Mouse (Mus musculus) thymus, postnatal 4 days (tissue): ENCODE measurements around the gene Foxk1.

Experiments
- DNase-seq: peaks from one replicate; pipeline ENCODE4 v3.0.0; 2021

Foxk1 gene

DNA sequence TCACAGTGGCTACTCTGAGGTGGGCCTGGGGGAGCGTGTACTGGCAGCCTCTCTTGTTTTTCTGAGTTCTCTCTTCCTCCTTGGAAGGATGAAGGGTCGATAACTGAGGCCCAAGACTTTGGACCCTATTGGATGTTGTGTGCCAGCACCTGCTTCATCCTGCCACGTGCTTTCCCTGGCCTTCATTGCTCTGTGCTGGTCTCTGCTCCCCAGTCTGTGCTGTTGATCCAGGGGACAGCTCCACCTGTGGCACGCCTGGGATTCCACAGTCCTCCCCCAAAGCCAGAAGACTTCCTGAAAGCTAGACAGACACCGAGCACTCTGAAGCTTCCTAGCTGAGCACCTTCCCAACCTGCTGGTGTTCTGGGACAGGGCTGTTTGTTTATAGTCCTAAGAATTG is 20.6 kb downstream of the Foxk1 start:
- DNase-seq = no peak

DNA sequence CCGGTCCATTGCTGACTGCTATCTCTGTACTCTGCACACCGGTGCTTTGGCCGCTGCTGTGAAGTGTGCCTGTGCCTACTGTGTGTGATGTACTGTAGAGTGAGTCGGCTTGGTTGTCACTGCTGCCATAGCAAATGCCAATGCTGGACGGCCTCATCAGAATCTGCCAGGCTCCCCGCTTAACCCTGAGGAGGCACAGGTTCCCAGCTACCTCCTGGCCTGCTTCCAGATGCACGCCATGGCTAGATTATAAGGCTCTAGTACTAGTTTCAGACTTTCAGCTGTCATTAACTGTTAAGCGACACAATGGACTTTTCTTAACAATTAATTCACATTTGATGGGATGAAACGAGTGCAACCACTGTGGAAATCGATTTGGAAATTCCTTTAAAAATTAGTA is 21.8 kb downstream of the Foxk1 start:
- no peak for DNase-seq

DNA sequence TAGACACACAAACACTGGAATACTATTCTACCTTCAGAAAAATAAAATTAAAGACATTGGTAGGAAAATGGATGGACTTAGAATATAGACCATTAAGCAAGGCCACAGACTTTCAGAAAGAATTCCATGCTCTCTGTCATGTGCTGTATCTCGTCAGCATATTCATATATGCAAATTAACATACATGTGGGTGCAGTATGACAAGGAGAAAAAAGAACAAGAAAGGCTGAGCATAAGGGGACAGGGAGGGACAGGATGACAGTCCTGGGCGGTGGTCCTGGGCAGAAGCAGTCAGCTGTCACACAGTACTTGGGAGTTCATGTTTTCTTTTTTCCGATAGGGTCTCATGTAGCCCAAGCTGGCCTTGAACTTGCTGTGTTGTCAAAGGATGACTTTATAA is 22.4 kb downstream of the Foxk1 start:
- DNase-seq = no peak

DNA sequence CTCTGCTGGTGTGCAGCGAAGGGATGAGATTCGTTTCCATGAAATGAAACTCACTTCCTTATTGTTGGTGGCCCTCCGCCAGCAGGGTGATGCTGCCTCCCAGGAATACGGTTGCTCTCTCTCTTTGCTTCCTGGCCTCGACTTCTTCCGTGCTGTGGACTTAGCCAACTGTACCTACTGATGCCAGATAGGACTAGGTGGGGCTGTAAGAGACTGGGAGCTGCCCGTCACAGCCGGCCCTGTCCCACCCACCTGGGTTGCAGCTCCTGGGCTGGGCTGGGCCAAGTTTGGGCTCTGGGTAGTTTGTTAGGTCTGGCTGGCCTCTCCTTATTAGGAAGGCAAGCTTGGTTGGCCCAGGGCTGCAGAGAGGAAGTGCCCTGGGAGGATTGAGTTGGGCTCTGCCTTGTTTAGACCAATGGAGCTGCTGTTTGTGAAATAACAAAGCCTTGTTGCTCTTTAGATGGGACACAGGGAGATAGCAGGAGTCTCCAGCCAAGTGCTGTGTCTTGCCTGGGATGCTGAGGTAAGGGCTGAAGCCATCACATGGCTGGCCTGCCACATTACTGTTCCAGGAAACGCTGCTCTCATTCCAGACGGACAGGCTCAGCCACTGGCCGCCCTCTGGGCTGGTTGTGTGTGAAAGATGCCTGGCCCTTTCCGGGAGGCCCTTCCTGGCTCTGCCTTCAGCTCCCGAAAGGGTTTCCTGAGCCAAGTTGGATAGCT is 23.5 kb downstream of the Foxk1 start:
- DNase-seq = no peak

DNA sequence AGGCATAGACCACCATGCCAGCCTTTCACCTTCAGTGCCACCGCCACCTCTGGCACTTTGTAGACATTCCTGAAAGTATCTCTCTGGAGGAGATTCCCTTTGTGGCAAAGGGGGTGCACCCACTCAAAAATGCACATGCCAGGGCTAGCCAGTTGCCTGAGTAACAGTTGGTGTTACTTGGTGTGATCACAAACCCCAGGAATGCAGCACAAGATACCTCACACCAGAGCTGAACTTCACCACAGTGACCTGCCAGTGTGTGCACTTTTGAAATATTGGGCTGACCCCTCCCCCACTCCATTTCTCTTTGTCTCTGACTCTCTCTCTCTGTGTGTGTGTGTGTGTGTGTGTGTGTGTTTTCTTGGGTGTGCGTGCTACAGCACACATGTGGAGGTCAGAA is 25.2 kb downstream of the Foxk1 start:
- no peak for DNase-seq

DNA sequence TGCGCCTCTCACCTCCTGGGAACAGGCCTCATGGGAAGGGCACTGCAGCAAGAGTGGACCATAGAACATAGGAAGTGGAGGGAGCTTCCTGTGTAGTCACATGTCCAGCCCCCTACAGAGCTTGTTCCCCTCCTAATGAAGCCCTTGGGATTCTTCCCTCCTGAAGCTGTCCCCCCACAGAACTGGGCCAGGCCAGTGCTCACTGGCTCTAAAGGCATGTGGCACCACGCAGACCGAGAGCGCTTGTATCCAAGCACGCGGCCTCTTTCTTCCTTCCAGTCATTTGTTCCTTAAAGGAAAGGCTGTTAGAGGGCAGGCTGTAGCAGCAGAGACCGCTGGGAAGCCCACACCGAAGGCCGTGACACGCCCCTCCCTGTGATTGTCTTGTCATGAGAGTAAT is 26.6 kb downstream of the Foxk1 start:
- DNase-seq = no peak

DNA sequence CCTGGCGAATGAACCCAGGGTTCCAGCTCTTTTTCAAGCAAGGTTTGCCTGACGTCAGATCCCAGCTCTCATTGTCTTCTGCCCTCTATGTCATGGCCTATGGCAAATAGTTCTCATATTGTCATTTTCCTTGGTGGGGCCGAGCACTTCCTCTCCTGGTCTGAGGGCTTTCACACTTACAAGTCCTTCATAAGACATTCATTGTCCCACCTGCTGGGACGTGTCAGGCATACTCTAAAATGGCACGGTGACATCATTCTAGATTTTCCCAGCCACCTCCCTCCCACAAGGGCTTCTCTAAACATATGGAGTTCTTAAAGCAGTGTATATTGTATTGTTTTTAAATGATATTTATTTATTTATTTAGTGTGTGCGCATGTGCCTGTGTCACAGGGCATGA is 27.4 kb downstream of the Foxk1 start:
- DNase-seq = no peak

DNA sequence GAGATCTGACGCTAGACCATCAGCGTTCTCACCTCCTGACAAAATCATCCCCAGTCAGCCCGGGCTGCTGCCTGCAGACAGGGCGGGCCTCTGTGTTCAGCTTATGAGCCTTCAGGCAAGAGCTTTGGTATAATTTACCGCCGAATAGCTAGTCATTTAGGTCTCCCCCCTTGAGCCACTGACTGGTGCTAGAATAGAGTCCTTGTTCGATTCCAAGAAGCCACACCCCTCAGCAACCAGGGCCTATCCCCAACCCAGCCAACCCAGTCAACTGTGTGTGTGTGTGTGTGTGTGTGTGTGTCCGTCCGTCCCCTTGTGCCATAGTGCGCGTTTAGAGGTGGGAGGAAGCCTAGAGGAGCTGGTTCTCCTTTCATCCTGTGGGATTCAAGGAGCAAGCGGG is 29.7 kb downstream of the Foxk1 start:
- DNase-seq = no peak

DNA sequence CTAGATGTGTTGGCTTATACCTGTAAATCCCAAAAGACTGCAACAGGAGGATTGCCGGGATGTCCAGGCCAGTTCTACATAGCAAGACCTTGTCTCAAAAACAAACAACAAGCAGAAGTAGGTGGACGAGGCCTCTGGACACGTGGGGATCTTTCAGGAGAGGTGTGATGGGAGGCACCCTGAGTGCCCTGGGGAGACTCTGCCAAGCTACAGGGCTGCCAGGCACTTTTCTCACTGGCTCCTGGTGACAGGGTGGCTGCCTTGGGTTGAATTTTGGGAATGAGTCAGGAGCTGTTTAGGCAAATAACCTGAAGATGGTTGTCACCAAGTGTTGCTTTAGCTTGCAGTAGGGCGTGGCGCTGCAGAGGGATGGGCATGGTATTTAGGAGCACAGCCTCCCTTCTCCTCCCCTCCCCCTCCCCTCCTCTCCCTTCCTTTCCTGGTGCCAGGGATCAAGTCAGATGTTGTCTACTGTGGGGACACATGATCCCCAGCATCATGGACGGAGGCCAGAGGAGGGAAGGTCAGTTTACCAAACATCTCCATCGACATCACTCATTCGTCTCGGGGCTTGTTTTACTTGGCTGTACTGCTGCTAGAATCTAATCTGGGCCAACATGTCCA is 30.6 kb downstream of the Foxk1 start:
- no peak for DNase-seq

DNA sequence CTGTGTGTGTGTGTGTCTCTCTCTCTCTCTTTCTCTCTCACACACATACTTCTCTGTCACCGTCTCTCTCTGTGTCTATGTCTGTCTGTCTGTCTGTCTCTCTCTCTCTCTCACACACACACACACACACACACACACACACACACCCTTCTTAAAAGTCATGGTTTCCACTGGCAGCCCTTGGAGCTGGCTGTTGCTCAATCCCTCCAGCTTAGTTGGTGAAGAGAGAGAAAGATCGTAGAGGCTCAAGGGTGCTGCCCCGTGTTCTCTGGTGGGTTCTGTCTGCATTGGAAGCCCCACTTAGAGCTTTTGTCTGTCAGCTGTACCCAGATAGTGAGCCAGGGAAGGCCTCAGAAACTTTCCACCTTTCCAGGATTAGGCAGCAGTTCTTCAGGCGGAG is 31.4 kb downstream of the Foxk1 start:
- no peak for DNase-seq

DNA sequence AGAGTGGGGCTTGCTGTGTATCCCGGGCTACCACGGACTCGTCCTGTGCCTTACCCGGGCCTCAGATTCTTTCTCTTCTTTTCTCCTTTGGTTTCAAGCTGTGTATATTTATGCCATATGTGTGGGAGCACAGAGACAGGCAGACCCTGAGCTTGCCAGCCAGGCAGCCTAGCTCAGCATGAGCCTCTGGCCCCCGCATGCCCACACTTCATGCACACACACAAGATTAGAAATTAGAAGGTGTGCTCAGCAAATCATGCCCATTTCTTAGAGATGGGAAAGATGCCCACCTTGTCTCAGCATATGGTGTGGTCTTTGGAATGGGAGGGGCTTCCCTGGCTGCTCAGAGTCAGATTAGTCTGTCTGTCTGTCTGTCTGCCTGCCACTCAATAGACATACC is 32.8 kb downstream of the Foxk1 start:
- DNase-seq = no peak

DNA sequence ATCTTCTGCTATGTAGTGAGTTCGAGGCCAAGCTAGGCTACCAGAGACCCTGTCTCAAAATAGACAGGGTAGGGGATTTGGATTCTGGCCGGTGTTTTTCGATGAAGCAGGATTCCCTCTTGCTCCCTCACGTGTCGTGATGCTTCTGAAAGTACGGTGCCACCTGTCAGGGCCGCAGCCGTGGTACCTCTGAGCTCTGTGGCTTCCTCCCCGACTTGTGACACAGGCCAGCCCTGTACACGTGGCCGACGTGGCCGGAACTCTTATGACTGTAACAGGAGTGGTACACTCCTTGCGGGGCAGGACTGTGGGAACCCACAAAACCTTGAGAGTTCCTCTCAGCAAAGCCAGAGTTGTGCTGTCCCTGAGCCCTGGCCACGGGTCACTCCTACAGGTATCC is 34.4 kb downstream of the Foxk1 start:
- DNase-seq = peak; percentile 53

DNA sequence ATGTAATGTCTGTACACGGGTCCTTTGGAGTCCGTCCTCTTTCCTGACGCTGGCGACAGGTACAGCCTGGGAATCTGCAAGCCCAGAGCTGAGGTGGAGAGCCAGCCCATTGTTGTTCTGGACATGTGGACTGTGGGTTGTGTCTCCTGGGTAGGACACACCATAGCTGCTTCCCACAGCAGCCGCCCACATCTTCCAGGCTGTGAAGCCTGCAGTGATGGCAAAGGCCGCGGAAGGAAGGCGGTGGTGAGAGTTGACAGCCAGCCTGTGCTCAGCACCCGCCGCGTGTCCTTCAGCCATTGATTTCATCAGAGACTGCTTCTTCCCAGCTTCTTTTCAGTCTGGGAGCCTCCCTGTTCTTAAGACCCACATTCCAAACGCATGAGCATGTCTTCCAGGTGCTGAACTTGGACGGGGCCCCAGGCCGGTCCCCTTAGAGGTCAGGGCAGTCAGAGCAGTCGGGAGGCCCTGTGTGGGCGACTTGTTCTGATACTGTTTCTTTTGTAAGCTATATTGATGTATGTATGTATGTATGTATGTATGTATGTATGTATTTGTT is 37.2 kb downstream of the Foxk1 start:
- no peak for DNase-seq

DNA sequence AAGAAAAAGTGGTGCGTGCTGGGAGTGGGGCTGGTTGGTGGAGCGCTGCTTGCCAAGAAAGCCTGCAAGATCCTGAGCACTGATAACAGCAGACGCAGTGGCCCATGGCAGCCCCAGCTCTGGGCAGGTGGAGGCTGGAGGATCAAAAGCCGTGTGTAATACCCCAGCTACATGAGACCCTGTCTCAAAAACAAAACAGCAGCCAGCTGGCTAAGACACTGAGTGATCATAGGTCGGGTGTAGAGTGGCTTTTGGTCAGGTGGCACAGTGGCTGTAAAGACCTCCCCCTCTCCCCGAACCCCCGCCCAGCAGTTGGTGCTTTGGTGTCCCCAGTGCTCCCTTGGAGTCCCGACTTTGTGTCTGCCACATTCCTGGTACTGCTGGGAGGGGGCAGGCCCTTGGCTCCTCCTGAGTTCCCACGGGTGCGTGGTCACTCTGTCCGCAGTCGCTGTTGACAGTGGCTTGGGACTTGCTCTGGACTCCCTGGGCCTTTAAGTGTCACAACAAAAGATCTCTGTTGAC is 38.7 kb downstream of the Foxk1 start:
- peak; percentile 64 for DNase-seq

DNA sequence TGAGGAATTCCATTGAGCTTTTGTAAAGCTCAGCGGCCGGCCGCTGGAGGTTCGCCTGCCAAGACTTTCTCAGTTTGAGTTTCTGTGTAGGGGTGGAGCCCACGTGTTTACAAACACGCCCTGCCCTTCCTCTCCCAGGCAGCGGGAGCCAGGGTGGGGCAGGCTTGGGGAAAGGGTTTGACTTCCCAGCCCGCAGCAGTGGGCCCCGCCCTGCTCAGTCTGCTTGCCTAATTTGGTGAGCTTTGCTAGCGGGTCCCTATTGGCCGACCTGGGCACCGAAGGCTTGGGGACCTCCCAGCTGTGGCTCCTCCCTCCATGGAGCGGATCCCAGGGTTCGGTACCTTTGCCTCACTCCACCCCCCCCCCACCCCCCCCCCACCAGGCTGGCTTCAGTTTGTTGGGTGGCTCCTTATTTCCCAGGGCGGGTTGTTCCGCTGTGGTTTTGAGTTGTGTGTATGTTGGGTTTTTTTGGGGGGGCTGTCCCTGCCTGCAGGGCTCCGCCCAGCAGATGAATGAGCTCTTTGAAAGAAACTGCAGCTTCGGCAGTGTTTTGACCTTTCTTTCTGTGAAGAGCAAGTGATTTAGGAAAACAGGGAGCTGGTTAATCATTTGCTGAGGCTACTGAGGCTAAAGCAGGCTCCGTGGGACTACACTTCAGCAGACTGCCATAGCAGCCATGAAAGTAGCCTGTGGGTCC is 39.3 kb downstream of the Foxk1 start:
- DNase-seq = peak; percentile 87

DNA sequence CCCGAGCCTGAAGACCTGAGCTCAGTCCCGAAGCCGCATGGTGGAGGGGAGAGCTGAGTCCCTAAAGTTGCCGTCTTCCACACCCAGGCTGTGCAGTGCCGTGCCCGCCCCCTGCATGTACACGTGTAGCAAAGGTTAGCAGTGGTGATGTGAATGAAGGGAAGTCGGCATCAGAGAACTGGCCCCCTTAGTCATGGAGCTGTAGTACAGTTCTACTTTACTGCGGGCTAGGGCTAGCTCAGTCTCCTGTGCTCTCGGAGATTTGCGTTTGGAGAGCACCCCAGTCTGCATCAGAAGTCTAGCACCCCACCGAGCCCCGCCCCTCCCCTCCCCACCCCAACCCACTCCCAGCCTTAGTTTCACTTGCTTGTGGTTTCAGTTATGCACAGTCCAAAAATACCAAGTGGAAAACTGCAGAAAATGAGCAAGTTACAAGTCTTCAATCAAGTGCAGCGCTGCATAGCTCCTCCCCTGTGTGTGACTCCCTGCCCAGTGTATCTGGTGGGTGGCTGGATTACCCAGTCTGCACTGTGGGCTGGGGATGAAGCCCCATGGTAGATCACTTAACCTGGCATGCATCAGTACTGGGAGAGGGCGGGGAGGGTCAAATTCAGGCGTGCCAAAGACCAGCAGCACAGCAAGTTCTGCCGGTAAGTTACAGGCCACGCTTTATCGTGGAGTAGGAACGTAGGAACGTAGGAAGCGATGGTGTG is 40.2 kb downstream of the Foxk1 start:
- peak; percentile 58 for DNase-seq

DNA sequence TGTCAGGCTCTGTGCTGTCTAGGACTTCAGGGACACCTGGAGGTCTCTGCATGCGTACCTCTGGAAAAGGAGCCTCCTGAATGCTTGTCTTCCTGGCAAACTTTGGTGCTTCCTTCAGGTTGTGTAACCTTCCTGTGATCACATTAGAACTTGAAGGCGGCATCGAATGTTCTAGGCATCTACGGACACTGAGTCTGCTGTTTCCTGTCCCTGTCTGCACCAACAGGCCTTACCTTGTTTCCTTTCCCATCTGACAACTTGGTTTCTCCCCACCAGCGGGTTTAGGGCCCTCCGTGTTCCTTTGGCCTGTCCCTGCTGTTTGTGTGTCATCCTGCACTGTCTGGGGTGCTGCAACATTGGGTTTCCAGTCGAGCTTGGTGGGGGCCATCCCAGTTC is 40.7 kb downstream of the Foxk1 start:
- DNase-seq = peak; percentile 33

DNA sequence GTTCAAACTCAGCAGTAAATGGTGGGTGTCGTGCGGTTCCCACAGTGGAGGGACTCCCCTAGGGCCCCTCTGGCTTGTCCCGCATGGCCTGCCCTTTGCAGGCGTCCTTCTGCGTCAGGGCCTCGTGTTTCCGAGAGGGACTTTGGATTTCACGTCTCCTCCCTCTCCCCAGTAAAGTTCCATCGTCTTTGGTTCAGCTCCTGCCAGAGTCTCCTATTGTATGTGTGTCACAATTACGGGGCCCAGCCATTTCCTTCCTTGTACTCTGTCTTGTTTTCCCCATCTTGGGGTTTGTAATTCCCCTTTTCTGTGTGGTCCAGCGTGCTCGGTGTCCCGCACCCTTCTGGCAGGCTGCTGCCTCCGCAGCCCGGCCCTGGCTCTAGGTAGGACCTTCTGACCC is 42.2 kb downstream of the Foxk1 start:
- DNase-seq = no peak

DNA sequence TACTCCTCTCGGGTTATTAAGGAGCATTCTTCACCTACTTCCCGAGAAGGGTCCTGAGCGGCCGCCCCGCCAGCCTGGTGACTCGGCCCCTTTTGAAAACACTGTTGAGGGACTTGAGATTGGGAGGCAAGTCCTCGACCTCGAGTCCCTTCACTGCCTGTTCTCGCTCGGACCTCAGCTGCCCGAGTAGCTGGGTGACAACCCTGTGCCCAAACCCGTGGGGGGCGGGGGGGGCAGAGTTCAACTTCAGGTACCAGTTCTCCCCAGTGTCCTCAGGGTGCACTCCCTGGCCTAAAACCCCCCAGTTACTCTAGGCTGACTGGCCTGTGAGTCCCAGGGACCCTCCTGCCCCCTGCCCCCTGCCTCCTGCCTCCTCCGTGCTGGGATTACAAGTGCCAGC is 42.7 kb downstream of the Foxk1 start:
- no peak for DNase-seq

DNA sequence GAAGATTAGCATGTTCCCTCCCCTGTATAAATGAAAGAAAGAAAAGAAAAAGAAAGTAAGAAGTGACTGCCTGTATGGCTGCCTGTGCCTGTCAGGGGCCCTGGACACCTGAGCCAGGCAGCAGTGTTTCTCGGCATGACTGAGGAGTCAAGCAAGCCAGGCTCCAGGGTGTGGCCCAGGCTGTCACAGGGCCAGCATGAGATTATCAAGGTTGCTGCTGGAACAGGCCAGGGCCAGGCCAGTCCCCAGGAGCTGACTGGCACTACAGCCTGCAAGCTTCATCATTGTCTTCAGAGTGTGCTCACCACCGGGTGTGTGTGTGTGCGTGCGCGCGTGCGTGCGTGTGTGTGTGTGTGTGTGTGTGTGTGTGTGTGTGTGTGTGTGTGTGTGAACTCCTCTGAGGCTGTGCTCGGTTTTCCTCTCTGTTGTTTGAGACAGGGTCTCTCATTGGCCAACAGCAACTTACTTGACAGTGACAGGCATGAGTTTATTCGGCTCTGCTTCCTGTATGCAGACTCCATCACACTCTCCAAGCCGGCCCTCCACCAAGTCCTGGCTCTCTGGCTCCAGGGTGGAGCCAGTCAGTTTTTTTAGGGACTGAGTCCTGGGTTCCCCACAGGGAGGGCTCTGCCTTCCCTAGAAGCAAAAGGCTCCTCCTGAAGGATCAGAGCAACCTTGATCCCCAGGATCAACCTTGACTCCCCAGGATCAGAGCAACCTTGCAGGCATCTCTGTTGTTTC is 43.7 kb downstream of the Foxk1 start:
- DNase-seq = no peak

DNA sequence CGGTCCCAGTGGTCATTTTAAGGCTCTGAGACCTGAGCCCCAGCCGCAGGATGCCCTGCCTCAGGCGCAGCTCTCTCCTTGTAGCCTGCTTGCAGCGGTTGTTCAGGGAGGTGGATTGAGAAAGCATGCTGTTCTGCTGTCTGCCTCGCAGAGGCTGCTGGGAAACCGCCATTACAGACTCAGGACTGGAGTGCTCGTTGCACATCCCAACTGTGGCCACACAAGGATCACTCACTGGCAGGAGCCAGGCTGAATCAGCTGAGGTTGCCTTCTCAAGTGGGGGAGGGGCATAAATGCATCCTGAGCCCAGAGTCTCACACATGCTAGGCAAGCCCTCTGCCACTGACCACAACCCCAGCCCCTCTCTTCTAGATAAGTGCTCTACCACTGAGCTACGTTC is 44.4 kb downstream of the Foxk1 start:
- DNase-seq = no peak

DNA sequence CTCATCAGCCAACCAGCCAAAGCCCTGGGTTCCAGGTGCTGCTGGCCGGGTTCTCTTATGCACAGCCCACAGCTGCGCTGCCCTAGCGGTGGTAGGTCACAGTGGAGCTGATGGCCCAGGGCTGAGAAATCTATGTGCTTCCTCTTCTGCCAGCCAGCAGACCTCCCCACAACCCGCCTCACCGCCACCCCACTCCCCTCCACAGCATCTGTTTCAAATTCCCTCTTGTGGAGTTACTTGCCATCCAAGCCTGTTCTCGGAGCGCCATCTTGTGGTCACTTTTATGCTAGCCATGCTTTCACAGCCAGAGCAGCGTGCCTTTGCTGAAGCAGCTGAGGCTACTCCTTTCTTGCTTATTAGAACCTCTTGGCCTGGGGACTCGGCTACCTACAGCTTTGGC is 46.8 kb downstream of the Foxk1 start:
- peak; percentile 93 for DNase-seq

DNA sequence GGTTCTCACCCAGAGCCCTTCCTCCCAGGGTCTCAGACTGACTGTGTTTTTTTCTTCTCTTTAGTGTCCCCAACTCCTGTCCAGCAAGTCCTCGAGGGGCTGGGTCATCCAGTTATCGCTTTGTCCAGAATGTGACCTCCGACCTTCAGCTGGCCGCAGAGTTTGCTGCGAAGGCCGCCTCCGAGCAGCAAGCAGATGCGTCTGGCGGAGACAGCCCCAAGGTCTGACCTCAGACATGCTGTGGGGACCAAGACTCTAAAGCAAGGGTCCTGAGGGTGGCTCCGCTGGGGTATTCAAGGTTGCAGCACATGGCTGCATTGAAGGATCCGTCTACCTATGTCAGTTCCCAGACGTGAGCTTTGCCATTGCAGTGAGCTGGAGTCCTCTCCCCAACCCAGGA is 47.3 kb downstream of the Foxk1 start:
- no peak for DNase-seq
